Mouse (Mus musculus) CH12.LX (cell line): ENCODE results near the gene Sf3b6.

Experiments used
- CTCF ChIP-seq, 2 experiments: IDR thresholded peaks in 1 of 2; conservative IDR thresholded peaks in 1 of 2; 2 replicates each; pipeline ENCODE4 v1.5.1; 2011 to 2012; ENCODE audit warnings: low read depth in 2 of 2, low read length in 2 of 2, improper control_type of control experiment in 1 of 2, inconsistent platforms in 1 of 2, mild to moderate bottlenecking in 1 of 2, moderate library complexity in 1 of 2
- ELF1 ChIP-seq: IDR thresholded peaks from 2 replicates; pipeline ENCODE4 v1.6.1; 2014; ENCODE audit warnings: low read depth, mild to moderate bottlenecking, inconsistent platforms, low read length, improper control_type of control experiment
- EP300 ChIP-seq: IDR thresholded peaks from 2 replicates; pipeline ENCODE4 v1.6.1; 2011; ENCODE audit warnings: low read length, improper control_type of control experiment
- ETS1 ChIP-seq: conservative IDR thresholded peaks from 2 replicates; pipeline ENCODE4 v1.6.1; 2012; ENCODE audit warnings: low read depth, mild to moderate bottlenecking, inconsistent platforms, low read length, improper control_type of control experiment, moderate library complexity
- HCFC1 ChIP-seq: IDR thresholded peaks from 2 replicates; pipeline ENCODE4 v1.6.1; 2012; ENCODE audit warnings: low read depth, mild to moderate bottlenecking, inconsistent platforms, low read length, improper control_type of control experiment
- MAFK ChIP-seq: IDR thresholded peaks from 2 replicates; pipeline ENCODE4 v1.6.1; 2011; ENCODE audit warnings: low read length, improper control_type of control experiment; ENCODE audit not compliant: insufficient replicate concordance
- MYC ChIP-seq: IDR thresholded peaks from 2 replicates; pipeline ENCODE4 v1.6.1; 2011; ENCODE audit warnings: low read depth, mild to moderate bottlenecking, improper control_type of control experiment, low read length
- PAX5 ChIP-seq: IDR thresholded peaks from 2 replicates; pipeline ENCODE4 v1.6.1; 2012; ENCODE audit warnings: low read length, inconsistent platforms, mixed read lengths
- POLR2A ChIP-seq: IDR thresholded peaks from 2 replicates; pipeline ENCODE4 v1.6.1; 2011; ENCODE audit warnings: low read depth, mild to moderate bottlenecking, improper control_type of control experiment, low read length
- TBP ChIP-seq: conservative IDR thresholded peaks from 2 replicates; pipeline ENCODE4 v1.6.1; 2011; ENCODE audit warnings: low read depth, low read length, improper control_type of control experiment
- TCF12 ChIP-seq: IDR thresholded peaks from 2 replicates; pipeline ENCODE4 v1.6.1; 2014; ENCODE audit warnings: low read depth, mild to moderate bottlenecking, inconsistent platforms, low read length, improper control_type of control experiment
- ZC3H11A ChIP-seq: IDR thresholded peaks from 2 replicates; pipeline ENCODE4 v1.6.1; 2012; ENCODE audit warnings: low read depth, mild to moderate bottlenecking, inconsistent platforms, low read length, improper control_type of control experiment
- ZMIZ1 ChIP-seq: IDR thresholded peaks from 2 replicates; pipeline ENCODE4 v1.6.1; 2012; ENCODE audit warnings: low read depth, mild to moderate bottlenecking, inconsistent platforms, low read length, improper control_type of control experiment

DNA sequence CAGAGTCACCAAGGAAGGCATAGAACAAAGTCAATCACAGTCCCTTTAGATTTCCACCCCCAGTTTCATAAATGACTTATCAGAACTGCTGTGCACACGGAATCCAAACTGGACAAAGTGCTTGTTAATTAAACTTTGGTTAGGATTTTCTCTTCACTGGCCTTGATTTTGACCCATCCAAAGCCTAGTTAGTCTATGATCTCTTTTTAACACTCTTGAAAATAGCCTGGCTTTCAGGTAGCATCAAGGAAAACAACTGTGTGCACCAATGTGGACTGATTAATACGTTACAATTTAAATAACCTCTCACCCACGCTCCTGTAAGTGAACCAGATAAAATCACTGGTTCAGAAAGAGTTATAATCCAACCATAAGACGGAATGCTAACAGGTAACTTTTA lies 6.3 kb upstream of the Sf3b6 start:
- TF ChIP-seq CTCF (conservative IDR thresholded peaks at IDR 0.05 in 1 of 2, IDR thresholded peaks at IDR 0.05 in 1 of 2; ENCODE audit: low read depth in 2 of 2, low read length in 2 of 2) (no peak), TBP (no peak), ELF1 (no peak), PAX5 (no peak), ZC3H11A (no peak), HCFC1 (no peak), ZMIZ1 (no peak), TCF12 (no peak), EP300 (no peak), MYC (no peak), POLR2A (no peak), ETS1 (no peak), MAFK (no peak)
